Mouse (Mus musculus) myocyte (in vitro differentiated cells): ENCODE results near the gene Myo16. TPM values are rescaled to one million over a fixed set of nuclear protein-coding genes. Genes with fewer than 3 reads are reported as not detected.

Experiments used
- H3K27me3 ChIP-seq: one replicate; pipeline ENCODE4 v1.6.1; 2011; ENCODE audit not compliant: control insufficient read depth, insufficient read depth, insufficient read length
- H3K36me3 ChIP-seq: one replicate; pipeline ENCODE4 v1.6.1; 2011; ENCODE audit not compliant: control insufficient read depth, insufficient read depth
- H3K4me2 ChIP-seq: one replicate; pipeline ENCODE4 v1.6.1; 2011; ENCODE audit warnings: low read depth, control low read depth
- H3K4me3 ChIP-seq: one replicate; pipeline ENCODE4 v1.5.1; 2011; ENCODE audit warnings: mild to moderate bottlenecking, control low read depth, moderate library complexity
- H3K79me2 ChIP-seq: one replicate; pipeline ENCODE4 v1.6.1; 2011; ENCODE audit not compliant: control insufficient read depth, insufficient read depth
- H3ac ChIP-seq: one replicate; pipeline ENCODE4 v1.6.1; 2011; ENCODE audit not compliant: control insufficient read depth, insufficient read length
- CEBPB ChIP-seq: IDR thresholded peaks from 2 replicates; pipeline ENCODE4 v1.6.1; 2011; ENCODE audit warnings: mild to moderate bottlenecking, moderate library complexity; ENCODE audit not compliant: poor library complexity, insufficient read depth, severe bottlenecking
- E2F4 ChIP-seq: IDR thresholded peaks from one replicate; pipeline ENCODE4 v1.6.1; 2011; ENCODE audit warnings: mild to moderate bottlenecking, control low read depth, moderate library complexity; ENCODE audit not compliant: insufficient read depth
- MAX ChIP-seq: IDR thresholded peaks from one replicate; pipeline ENCODE4 v1.6.1; 2011; ENCODE audit warnings: low read depth, mild to moderate bottlenecking, control low read depth
- MYOD1 ChIP-seq, 3 experiments: IDR thresholded peaks; one replicate each; pipeline ENCODE4 v1.6.1; 2011; ENCODE audit warnings: control low read depth in 2 of 3, low read depth in 2 of 3, mild to moderate bottlenecking in 2 of 3, moderate library complexity in 1 of 3; ENCODE audit not compliant: insufficient read length in 2 of 3, control insufficient read depth in 1 of 3
- MYOG ChIP-seq, 3 experiments: IDR thresholded peaks; one replicate each; pipeline ENCODE4 v1.6.1; 2011; ENCODE audit warnings: control low read depth in 2 of 3, low read depth in 2 of 3, mild to moderate bottlenecking in 2 of 3; ENCODE audit not compliant: insufficient read length in 2 of 3, control insufficient read depth in 1 of 3, insufficient read depth in 1 of 3
- POLR2A ChIP-seq: IDR thresholded peaks from one replicate; pipeline ENCODE4 v1.6.1; 2011; ENCODE audit warnings: low read depth, mild to moderate bottlenecking, control low read depth, moderate library complexity; ENCODE audit not compliant: insufficient read length
- POLR2AphosphoS2 ChIP-seq: IDR thresholded peaks from one replicate; pipeline ENCODE4 v1.6.1; 2011; ENCODE audit warnings: low read depth, control low read depth; ENCODE audit not compliant: insufficient read length
- REST ChIP-seq: IDR thresholded peaks from one replicate; pipeline ENCODE4 v1.6.1; 2011; ENCODE audit warnings: mild to moderate bottlenecking, control low read depth, moderate library complexity; ENCODE audit not compliant: insufficient read depth, insufficient read length
- SRF ChIP-seq: IDR thresholded peaks from one replicate; pipeline ENCODE4 v1.6.1; 2011; ENCODE audit warnings: low read depth; ENCODE audit not compliant: control insufficient read depth, insufficient read length
- TCF12 ChIP-seq: IDR thresholded peaks from one replicate; pipeline ENCODE4 v1.6.1; 2011; ENCODE audit warnings: mild to moderate bottlenecking, control low read depth; ENCODE audit not compliant: poor library complexity, insufficient read depth, severe bottlenecking
- TCF3 ChIP-seq: IDR thresholded peaks from one replicate; pipeline ENCODE4 v1.6.1; 2011; ENCODE audit warnings: low read depth, control low read depth; ENCODE audit not compliant: insufficient read length
- USF1 ChIP-seq: IDR thresholded peaks from one replicate; pipeline ENCODE4 v1.6.1; 2011; ENCODE audit warnings: low read depth, mild to moderate bottlenecking, control low read depth, moderate library complexity
- polyA plus RNA-seq: library from polyadenylated mRNA; unstranded; fragments of >200 nt; fragmentation: generic; extraction: Trizol; gene quantifications from one replicate; pipeline ENCODE4 v1.2.1, GENCODE M21; 2012; ENCODE audit warnings: missing spikeins

Myo16 gene
- polyA plus RNA-seq, 1 experiment: 0.01 TPM

DNA sequence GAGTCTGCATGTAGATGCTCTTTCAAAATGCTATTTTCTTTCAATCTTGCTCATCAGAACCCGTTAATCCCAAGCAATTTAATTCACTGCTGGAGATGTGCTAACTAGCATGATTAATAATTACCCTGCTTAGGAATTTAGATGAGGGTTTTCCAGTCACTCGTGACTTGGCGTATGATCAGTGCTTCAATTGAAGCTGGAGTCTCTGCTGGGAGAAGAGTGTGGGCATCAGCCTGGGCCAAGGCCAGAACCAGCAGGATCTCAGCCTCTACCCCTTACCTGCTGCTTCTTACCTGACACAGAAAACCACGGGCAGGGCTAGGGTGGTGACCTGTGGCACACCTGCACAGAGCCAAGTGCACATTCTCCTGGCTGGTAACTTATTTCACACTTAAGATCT, 257.8 kb downstream of the Myo16 start:
- Histone ChIP-seq H3K4me3 (no peak overlapping the region), H3K36me3 (no peaks in the 10 kb centered on the region), H3K27me3 (peaks cover 22% of the 10 kb centered on the region), H3K79me2 (no peaks in the 10 kb centered on the region), H3K4me2 (no peak overlapping the region), H3ac (no peak overlapping the region)
- TF ChIP-seq POLR2A (no peak), POLR2AphosphoS2 (no peak), MAX (no peak), CEBPB (no peak), MYOD1 (IDR thresholded peaks at IDR 0.05; ENCODE audit: control insufficient read depth in 1 of 3, insufficient read length in 2 of 3, low read depth in 2 of 3) (no peak), E2F4 (no peak), SRF (no peak), TCF12 (no peak), TCF3 (no peak), USF1 (no peak), MYOG (IDR thresholded peaks at IDR 0.05; ENCODE audit: control insufficient read depth in 1 of 3, insufficient read depth in 1 of 3, insufficient read length in 2 of 3, low read depth in 2 of 3) (no peak), REST (no peak)

- no peak overlapping the region for H3K4me2 ChIP-seq
- no peaks in the 10 kb centered on the region for H3K36me3 ChIP-seq
- H3ac ChIP-seq: no peak overlapping the region
- peaks cover 21% of the 10 kb centered on the region for H3K27me3 ChIP-seq
- no peak for TF ChIP-seq MYOD1 (IDR thresholded peaks at IDR 0.05; ENCODE audit: control insufficient read depth in 1 of 3, insufficient read length in 2 of 3, low read depth in 2 of 3)
- no peak for TF ChIP-seq TCF3
- TF ChIP-seq REST: no peak
- no peak for TF ChIP-seq E2F4
- no peak for TF ChIP-seq CEBPB
- TF ChIP-seq SRF: no peak
- no peak for TF ChIP-seq MYOG (IDR thresholded peaks at IDR 0.05; ENCODE audit: control insufficient read depth in 1 of 3, insufficient read depth in 1 of 3, insufficient read length in 2 of 3, low read depth in 2 of 3)
- no peak for TF ChIP-seq POLR2A
- TF ChIP-seq POLR2AphosphoS2: no peak
- no peak for TF ChIP-seq MAX
- H3K79me2 ChIP-seq: no peaks in the 10 kb centered on the region
- H3K4me3 ChIP-seq: no peak overlapping the region
Observed at GRCm38 (mm10) chr8:10413881-10414280, 260.2 kb downstream of the Myo16 start.

- no peaks in the 10 kb centered on the region for H3K79me2 ChIP-seq
- H3K27me3 ChIP-seq: peaks cover 17% of the 10 kb centered on the region
- no peak overlapping the region for H3K4me2 ChIP-seq
- H3ac ChIP-seq: no peak overlapping the region
- TF ChIP-seq CEBPB (no peak), POLR2AphosphoS2 (no peak), REST (no peak), USF1 (no peak), MYOD1 (IDR thresholded peaks at IDR 0.05; ENCODE audit: control insufficient read depth in 1 of 3, insufficient read length in 2 of 3, low read depth in 2 of 3) (no peak), MYOG (IDR thresholded peaks at IDR 0.05; ENCODE audit: control insufficient read depth in 1 of 3, insufficient read depth in 1 of 3, insufficient read length in 2 of 3, low read depth in 2 of 3) (no peak), E2F4 (no peak)
- no peaks in the 10 kb centered on the region for H3K36me3 ChIP-seq
- no peak overlapping the region for H3K4me3 ChIP-seq
Observed at GRCm38 (mm10) chr8:10414684-10415212, 261.0 kb downstream of the Myo16 start.

DNA sequence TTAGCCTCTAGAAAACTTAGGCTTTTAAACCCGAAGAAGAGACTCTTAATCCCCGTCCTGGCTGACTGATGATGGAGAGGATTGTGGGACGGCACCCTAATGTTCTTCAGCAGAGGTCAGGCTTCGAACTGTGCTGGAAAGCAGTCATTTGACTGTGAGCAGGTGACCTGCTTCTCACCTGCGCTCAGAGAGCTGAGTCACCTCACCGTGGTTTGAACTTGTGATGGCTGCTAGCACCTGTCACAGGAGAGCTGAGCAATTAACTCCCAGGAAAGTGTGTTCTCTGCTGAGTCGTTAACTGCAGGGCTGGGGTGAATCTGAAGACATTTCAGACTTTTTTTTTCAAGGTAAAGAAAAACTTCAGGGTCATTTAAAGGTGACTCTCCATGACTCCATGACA, 261.6 kb downstream of the Myo16 start:
- Histone ChIP-seq H3K27me3 (peaks cover 14% of the 10 kb centered on the region), H3K4me3 (no peak overlapping the region), H3ac (no peak overlapping the region), H3K4me2 (no peak overlapping the region), H3K36me3 (no peaks in the 10 kb centered on the region), H3K79me2 (no peaks in the 10 kb centered on the region)
- TF ChIP-seq MAX (no peak), TCF12 (no peak), E2F4 (no peak), POLR2A (no peak), TCF3 (no peak), MYOD1 (IDR thresholded peaks at IDR 0.05; ENCODE audit: control insufficient read depth in 1 of 3, insufficient read length in 2 of 3, low read depth in 2 of 3) (no peak), POLR2AphosphoS2 (no peak), CEBPB (no peak), REST (no peak), SRF (no peak), USF1 (no peak), MYOG (IDR thresholded peaks at IDR 0.05; ENCODE audit: control insufficient read depth in 1 of 3, insufficient read depth in 1 of 3, insufficient read length in 2 of 3, low read depth in 2 of 3) (no peak)

DNA sequence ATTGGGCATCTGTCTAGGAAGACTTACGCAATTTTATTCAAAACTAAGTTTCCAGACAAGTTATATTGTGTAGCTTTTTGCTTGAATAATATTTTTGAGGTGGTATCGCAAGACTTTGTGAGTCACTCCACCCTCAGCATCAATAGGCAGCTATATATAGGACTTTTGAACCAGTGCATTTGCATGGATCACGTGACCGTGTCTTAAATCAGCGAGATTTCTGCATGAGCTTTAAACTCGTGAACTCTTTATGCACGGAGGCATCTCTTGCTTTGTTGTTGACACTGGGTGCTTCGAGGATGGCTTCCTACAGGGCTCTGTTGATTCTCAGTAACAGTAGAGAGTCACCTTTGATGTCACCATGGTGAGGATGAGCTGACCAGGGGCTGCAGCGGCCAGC, 262.2 kb downstream of the Myo16 start:
- no peaks in the 10 kb centered on the region for H3K79me2 ChIP-seq

More for the DNA sequence above, 262.2 kb downstream of the Myo16 start:
- H3K4me3 ChIP-seq: no peak overlapping the region
- H3K36me3 ChIP-seq: no peaks in the 10 kb centered on the region
- no peak for TF ChIP-seq USF1
- H3K27me3 ChIP-seq: peaks cover 12% of the 10 kb centered on the region
- no peak overlapping the region for H3ac ChIP-seq
- H3K4me2 ChIP-seq: no peak overlapping the region
